Mouse (Mus musculus): ENCODE measurements at regions not wholly inside any gene's neighbourhood (a gene's known extent, or its start where the extent isn't known, plus 50 kb on each side); places are given as distances from the start of the nearest gene placed in this dataset.

DNA sequence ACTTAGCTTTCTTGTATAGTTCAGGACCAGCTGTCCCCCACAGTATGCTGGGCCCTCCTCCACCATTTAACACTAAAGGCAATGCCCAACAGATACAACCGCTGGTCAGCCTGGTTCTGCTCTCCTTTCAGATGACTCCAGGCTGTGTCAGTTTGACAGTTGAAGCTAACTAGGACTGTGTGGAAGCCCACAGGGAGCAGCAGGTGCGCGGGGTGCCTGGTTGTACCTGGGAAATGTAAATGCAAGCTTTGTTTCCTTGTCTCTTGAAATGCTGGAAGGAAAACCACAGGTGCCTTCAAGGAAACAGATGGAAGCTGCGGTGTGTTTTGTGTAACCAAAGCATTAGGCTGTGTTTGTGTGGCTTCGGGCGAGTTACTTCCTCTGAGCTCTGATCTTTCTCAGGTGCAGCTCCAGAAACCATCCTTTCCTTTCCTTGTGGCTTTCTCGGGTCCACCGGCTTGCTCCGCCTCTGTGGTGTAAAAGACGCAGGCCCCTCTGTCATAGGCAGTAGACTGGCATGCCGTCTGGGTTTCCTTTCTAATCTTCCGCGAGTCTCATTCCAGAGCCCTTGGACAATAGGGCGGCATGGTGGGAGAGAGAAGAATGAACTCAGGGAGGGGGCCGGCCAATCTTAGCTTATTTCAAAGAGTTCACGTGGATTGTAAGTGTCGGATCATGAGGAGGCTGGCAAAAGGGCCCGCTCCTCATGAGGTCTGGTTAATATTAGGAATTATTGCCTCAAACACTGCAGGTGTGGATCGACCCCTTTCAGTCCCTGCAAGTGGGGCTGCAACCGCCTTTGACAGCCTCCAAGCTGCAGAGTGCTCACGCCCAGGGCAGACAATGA lies 605.5 kb upstream of the Id2 start:
- WGBS: 23% methylated on average over 21 of the region's 21 CpGs
- TF ChIP-seq POLR2A (IDR thresholded peaks at IDR 0.05; ENCODE audit: borderline replicate concordance, insufficient read depth, low read length) (no peak), CTCF (IDR thresholded peaks at IDR 0.05; ENCODE audit: borderline replicate concordance, insufficient read depth, low read depth, low read length) (no peak)
- no peak for DNase-seq
- Histone ChIP-seq H3K4me1 (ENCODE audit: control insufficient read depth, insufficient read depth, low read length) (no peaks in the 10 kb centered on the region), H3K27me3 (ENCODE audit: control insufficient read depth, insufficient read depth, low read length) (no peaks in the 10 kb centered on the region), H3K27ac (ENCODE audit: insufficient read depth, low read length) (no peak overlapping the region), H3K4me3 (replicated peaks; ENCODE audit: insufficient read depth, low read depth, low read length) (no peak overlapping the region)

DNA sequence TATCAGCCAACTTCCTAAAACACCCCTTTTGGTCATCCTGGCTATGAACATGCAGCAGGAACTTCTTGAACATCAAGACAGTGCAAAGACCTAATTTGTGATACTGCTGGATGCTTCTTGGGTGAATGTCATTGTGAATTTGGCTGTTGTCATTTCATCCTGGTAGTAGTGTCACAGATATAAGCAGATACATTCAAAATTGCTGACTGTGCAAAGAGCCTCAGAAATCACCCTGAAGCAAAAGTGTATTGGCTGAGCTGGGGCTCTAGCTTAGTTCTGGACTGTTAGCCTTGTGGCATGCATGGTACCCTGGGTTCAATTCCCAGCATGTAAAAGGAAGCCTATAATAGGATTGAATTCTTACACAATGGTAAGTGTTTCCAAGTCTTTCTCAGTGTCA lies 590.1 kb upstream of the Id2 start:
- no peak overlapping the region for H3K4me3 ChIP-seq (replicated peaks; ENCODE audit: insufficient read depth, low read depth, low read length)
- no peaks in the 10 kb centered on the region for H3K4me1 ChIP-seq (ENCODE audit: control insufficient read depth, insufficient read depth, low read length)
- no peak overlapping the region for H3K27ac ChIP-seq (ENCODE audit: insufficient read depth, low read length)
- DNase-seq: no peak
- no peaks in the 10 kb centered on the region for H3K27me3 ChIP-seq (ENCODE audit: control insufficient read depth, insufficient read depth, low read length)
- TF ChIP-seq CTCF (IDR thresholded peaks at IDR 0.05; ENCODE audit: borderline replicate concordance, insufficient read depth, low read depth, low read length) (no peak), POLR2A (IDR thresholded peaks at IDR 0.05; ENCODE audit: borderline replicate concordance, insufficient read depth, low read length) (no peak)

DNA sequence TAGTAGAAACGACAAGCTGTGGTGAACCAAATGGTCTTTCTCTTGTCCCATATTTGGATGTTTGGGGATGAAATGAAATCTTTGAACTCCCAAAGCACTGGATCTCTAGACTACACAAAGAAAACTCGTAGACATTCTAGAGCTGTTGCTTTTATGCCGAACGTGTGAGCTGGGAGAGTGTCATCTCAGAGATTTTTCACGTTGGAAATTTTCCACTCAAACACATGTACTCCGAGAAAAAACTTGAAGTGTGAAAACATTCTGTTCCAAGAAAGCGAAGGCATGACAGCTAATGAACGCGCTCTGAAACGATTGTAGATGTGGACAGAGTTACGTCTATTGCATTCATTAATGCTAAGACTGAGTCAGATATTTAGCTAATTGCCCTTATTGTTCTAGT lies 579.7 kb upstream of the Id2 start:
- H3K27ac ChIP-seq (ENCODE audit: insufficient read depth, low read length): no peak overlapping the region
- H3K4me1 ChIP-seq (ENCODE audit: control insufficient read depth, insufficient read depth, low read length): no peaks in the 10 kb centered on the region
- H3K27me3 ChIP-seq (ENCODE audit: control insufficient read depth, insufficient read depth, low read length): no peaks in the 10 kb centered on the region
- 89% methylated on average over 11 of the region's 11 CpGs for WGBS
- TF ChIP-seq POLR2A (IDR thresholded peaks at IDR 0.05; ENCODE audit: borderline replicate concordance, insufficient read depth, low read length) (no peak), CTCF (IDR thresholded peaks at IDR 0.05; ENCODE audit: borderline replicate concordance, insufficient read depth, low read depth, low read length) (no peak)
- no peak for DNase-seq
- H3K4me3 ChIP-seq (replicated peaks; ENCODE audit: insufficient read depth, low read depth, low read length): no peak overlapping the region

DNA sequence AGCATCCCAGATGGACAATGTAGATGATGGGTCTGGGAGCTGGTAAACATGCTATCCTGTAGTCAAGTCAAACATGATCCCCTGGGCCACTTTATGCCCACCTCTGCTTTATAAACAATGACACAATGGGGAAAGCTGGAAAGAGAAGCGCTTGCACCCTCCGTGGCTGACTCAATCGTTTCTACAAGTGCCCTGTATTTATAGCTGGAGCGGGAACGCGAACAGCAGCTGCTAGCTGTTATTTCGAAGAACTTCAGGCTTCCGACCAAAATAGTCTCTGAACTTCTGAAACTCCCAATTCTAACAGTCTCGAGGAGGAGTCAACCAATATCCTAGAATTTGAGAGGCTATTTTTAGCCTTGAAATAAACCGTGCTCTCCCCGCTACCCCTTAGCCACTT lies 571.4 kb upstream of the Id2 start:
- no peak for DNase-seq
- Histone ChIP-seq H3K27ac (ENCODE audit: insufficient read depth, low read length) (no peak overlapping the region), H3K4me1 (ENCODE audit: control insufficient read depth, insufficient read depth, low read length) (no peaks in the 10 kb centered on the region), H3K27me3 (ENCODE audit: control insufficient read depth, insufficient read depth, low read length) (no peaks in the 10 kb centered on the region), H3K4me3 (replicated peaks; ENCODE audit: insufficient read depth, low read depth, low read length) (no peak overlapping the region)
- 94% methylated on average over 11 of the region's 11 CpGs for WGBS
- TF ChIP-seq CTCF (IDR thresholded peaks at IDR 0.05; ENCODE audit: borderline replicate concordance, insufficient read depth, low read depth, low read length) (no peak), POLR2A (IDR thresholded peaks at IDR 0.05; ENCODE audit: borderline replicate concordance, insufficient read depth, low read length) (no peak)

DNA sequence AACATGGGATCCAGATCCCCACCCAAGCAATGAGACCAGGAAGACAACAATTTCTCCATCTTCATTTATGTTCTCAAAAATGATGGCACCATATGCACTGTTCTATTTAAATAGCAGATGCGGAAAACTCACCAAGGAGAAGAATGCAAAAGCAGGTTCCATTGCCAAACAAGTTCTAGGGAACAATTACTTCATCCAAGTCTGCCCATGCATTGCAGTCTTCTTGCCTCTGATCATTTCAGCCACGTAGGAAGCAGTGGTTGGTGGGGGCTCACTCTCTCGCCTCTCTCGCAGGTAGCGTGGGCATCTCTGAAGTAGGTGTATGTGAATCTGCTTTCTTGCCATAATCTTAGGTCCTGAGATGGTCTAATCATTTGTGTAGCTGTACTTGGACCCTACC lies 557.5 kb upstream of the Id2 start:
- no peak overlapping the region for H3K27ac ChIP-seq (ENCODE audit: insufficient read depth, low read length)
- DNase-seq: no peak
- TF ChIP-seq CTCF (IDR thresholded peaks at IDR 0.05; ENCODE audit: borderline replicate concordance, insufficient read depth, low read depth, low read length) (no peak), POLR2A (IDR thresholded peaks at IDR 0.05; ENCODE audit: borderline replicate concordance, insufficient read depth, low read length) (no peak)
- no peak overlapping the region for H3K4me3 ChIP-seq (replicated peaks; ENCODE audit: insufficient read depth, low read depth, low read length)
- 92% methylated on average over 5 of the region's 5 CpGs for WGBS
- no peaks in the 10 kb centered on the region for H3K27me3 ChIP-seq (ENCODE audit: control insufficient read depth, insufficient read depth, low read length)
- no peaks in the 10 kb centered on the region for H3K4me1 ChIP-seq (ENCODE audit: control insufficient read depth, insufficient read depth, low read length)

DNA sequence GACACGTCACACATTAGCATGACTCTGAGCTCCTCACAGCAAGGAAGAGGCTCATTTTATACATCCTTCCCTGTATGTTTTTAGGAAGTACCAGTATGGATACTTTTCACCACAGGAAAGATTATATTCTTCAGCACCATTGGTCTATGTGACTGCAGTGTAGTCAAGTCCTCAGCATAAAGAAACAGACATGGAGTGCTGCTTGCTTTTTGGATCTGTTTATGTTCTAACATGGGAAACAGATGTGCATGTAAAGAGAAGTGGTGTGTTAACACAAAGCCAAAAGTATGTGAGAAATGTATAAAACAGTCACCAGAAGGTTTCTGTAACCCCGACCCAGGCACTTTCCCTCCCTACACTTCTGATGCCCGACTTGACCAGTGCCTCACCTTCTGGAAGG lies 553.3 kb upstream of the Id2 start:
- TF ChIP-seq POLR2A (IDR thresholded peaks at IDR 0.05; ENCODE audit: borderline replicate concordance, insufficient read depth, low read length) (no peak), CTCF (IDR thresholded peaks at IDR 0.05; ENCODE audit: borderline replicate concordance, insufficient read depth, low read depth, low read length) (no peak)
- DNase-seq: no peak
- no peaks in the 10 kb centered on the region for H3K27me3 ChIP-seq (ENCODE audit: control insufficient read depth, insufficient read depth, low read length)
- no peak overlapping the region for H3K4me3 ChIP-seq (replicated peaks; ENCODE audit: insufficient read depth, low read depth, low read length)
- no peaks in the 10 kb centered on the region for H3K4me1 ChIP-seq (ENCODE audit: control insufficient read depth, insufficient read depth, low read length)
- H3K27ac ChIP-seq (ENCODE audit: insufficient read depth, low read length): no peak overlapping the region
- WGBS: 86% methylated on average over 3 of the region's 3 CpGs

DNA sequence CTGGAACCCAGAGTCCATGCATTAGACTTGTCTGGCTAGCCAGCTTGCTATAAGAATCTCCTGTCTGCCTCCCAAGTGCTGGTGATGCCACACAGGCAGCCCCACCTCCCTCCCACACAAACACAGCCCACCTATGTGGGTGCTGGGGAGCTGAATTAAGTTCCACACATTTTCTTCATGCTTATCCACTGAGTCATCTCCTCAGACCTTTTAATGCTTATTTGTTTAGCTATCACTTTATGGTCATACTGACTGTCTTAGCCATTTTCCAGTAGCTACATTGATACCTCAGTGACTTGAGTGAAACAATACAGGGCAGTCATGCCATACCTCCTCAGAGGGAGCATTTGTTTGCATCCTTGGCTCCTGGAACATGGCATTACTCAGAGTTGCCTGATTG lies 531.1 kb upstream of the Id2 start:
- TF ChIP-seq POLR2A (IDR thresholded peaks at IDR 0.05; ENCODE audit: borderline replicate concordance, insufficient read depth, low read length): no peak
- TF ChIP-seq CTCF (IDR thresholded peaks at IDR 0.05; ENCODE audit: borderline replicate concordance, insufficient read depth, low read depth, low read length): no peak
- H3K4me1 ChIP-seq (ENCODE audit: control insufficient read depth, insufficient read depth, low read length): no peaks in the 10 kb centered on the region
- H3K27ac ChIP-seq (ENCODE audit: insufficient read depth, low read length): no peak overlapping the region
- no peaks in the 10 kb centered on the region for H3K27me3 ChIP-seq (ENCODE audit: control insufficient read depth, insufficient read depth, low read length)
- no peak for DNase-seq
- H3K4me3 ChIP-seq (replicated peaks; ENCODE audit: insufficient read depth, low read depth, low read length): no peak overlapping the region

DNA sequence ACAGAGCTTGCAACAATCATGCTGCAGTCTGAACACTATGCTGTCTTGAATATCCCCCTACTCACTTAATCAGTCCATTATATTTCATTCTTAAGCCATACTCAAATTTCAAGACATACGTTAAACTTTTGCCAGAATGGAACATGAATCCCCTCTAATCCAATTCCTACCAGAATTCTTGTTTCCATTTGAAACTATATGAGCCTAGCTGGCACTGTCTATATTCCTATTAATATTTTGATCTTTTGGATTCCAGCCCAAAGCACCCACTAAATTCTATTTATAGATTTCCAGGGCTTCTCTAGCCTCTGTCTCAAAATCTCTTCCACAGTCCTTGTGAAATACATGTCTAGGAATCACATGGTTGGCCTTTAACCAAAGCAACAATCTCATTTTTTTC lies 528.9 kb upstream of the Id2 start:
- 100% methylated on average over 1 of the region's 1 CpGs for WGBS
- H3K27me3 ChIP-seq (ENCODE audit: control insufficient read depth, insufficient read depth, low read length): no peaks in the 10 kb centered on the region
- H3K27ac ChIP-seq (ENCODE audit: insufficient read depth, low read length): no peak overlapping the region
- DNase-seq: no peak
- no peak overlapping the region for H3K4me3 ChIP-seq (replicated peaks; ENCODE audit: insufficient read depth, low read depth, low read length)
- TF ChIP-seq POLR2A (IDR thresholded peaks at IDR 0.05; ENCODE audit: borderline replicate concordance, insufficient read depth, low read length) (no peak), CTCF (IDR thresholded peaks at IDR 0.05; ENCODE audit: borderline replicate concordance, insufficient read depth, low read depth, low read length) (no peak)
- H3K4me1 ChIP-seq (ENCODE audit: control insufficient read depth, insufficient read depth, low read length): peaks cover 3% of the 10 kb centered on the region; the same call in 1 of the 2 replicates
